Mouse (Mus musculus) lung, postnatal 14 days (tissue): ENCODE measurements around the gene Evx2.

ENCODE experiments used
- DNase-seq: peaks from one replicate; pipeline ENCODE4 v3.0.0; 2021

Gene Evx2

GRCm38 (mm10) chr2:74695383-74695782 lies 36.0 kb upstream of the Evx2 start:
- no peak for DNase-seq

GRCm38 (mm10) chr2:74694066-74694465 lies 34.7 kb upstream of the Evx2 start:
- DNase-seq, result no peak

- no peak for DNase-seq
Measured at GRCm38 (mm10) chr2:74693432-74693827, 34.1 kb upstream of the Evx2 start.

- DNase-seq, result no peak
Measured at GRCm38 (mm10) chr2:74692808-74693431, 33.6 kb upstream of the Evx2 start.

- DNase-seq, result no peak
Measured at GRCm38 (mm10) chr2:74691995-74692807, 32.8 kb upstream of the Evx2 start.

GRCm38 (mm10) chr2:74691022-74691951 lies 31.9 kb upstream of the Evx2 start, which contains the start of gene Hoxd10:
Gene Hoxd10, plus strand, starts transcription at chr2:74691924.
- DNase-seq, result no peak

GRCm38 (mm10) chr2:74690338-74690716 lies 31.0 kb upstream of the Evx2 start:
- DNase-seq, result no peak

GRCm38 (mm10) chr2:74689574-74690337 lies 30.4 kb upstream of the Evx2 start:
- DNase-seq, result no peak

- no peak for DNase-seq
Measured at GRCm38 (mm10) chr2:74688795-74689573, 29.6 kb upstream of the Evx2 start.

- no peak for DNase-seq
Measured at GRCm38 (mm10) chr2:74687698-74688555, 28.6 kb upstream of the Evx2 start.

- no peak for DNase-seq
Measured at GRCm38 (mm10) chr2:74686988-74687697, 27.8 kb upstream of the Evx2 start.

- DNase-seq, result peak; percentile 66
Measured at GRCm38 (mm10) chr2:74686301-74686987, 27.1 kb upstream of the Evx2 start.

GRCm38 (mm10) chr2:74685059-74685603 lies 25.8 kb upstream of the Evx2 start:
- DNase-seq, result no peak

- DNase-seq, result no peak
Measured at GRCm38 (mm10) chr2:74684106-74684505, 24.7 kb upstream of the Evx2 start.

- DNase-seq, result no peak
Measured at GRCm38 (mm10) chr2:74683471-74683951, 24.2 kb upstream of the Evx2 start.

GRCm38 (mm10) chr2:74682796-74683195 lies 23.4 kb upstream of the Evx2 start:
- no peak for DNase-seq

GRCm38 (mm10) chr2:74681594-74682531 lies 22.5 kb upstream of the Evx2 start:
- no peak for DNase-seq
